Mouse (Mus musculus) thymus, postnatal 36 days (tissue): Measurements from ENCODE around the gene Otulin.

ENCODE experiments used
- DNase-seq, 2 experiments: peaks; one replicate each; pipeline ENCODE4 v3.0.0; 2022; ENCODE audit warnings: mixed read lengths in 2 of 2

Gene Otulin

GRCm38 (mm10) chr15:27577915-27578780 is 52.3 kb downstream of the Otulin start:
- DNase-seq: no peak

GRCm38 (mm10) chr15:27576886-27577285 is 53.6 kb downstream of the Otulin start:
- no peak for DNase-seq

GRCm38 (mm10) chr15:27575932-27576331 is 54.6 kb downstream of the Otulin start:
- DNase-seq: no peak

- DNase-seq: no peak
Measured at GRCm38 (mm10) chr15:27574992-27575781, 55.3 kb downstream of the Otulin start.

- DNase-seq: no peak
Measured at GRCm38 (mm10) chr15:27571179-27571578, 59.3 kb downstream of the Otulin start.

GRCm38 (mm10) chr15:27570385-27570784 is 60.1 kb downstream of the Otulin start:
- no peak for DNase-seq

- no peak for DNase-seq
Measured at GRCm38 (mm10) chr15:27569924-27570323, 60.6 kb downstream of the Otulin start.

- DNase-seq: no peak
Measured at GRCm38 (mm10) chr15:27568371-27568770, 62.1 kb downstream of the Otulin start.

GRCm38 (mm10) chr15:27567356-27567755 is 63.1 kb downstream of the Otulin start:
- no peak for DNase-seq

GRCm38 (mm10) chr15:27565626-27566185 is 64.8 kb downstream of the Otulin start:
- DNase-seq: no peak

- DNase-seq: no peak
Measured at GRCm38 (mm10) chr15:27564106-27565100, 66.1 kb downstream of the Otulin start.

GRCm38 (mm10) chr15:27560315-27560714 is 70.2 kb downstream of the Otulin start:
- no peak for DNase-seq

- DNase-seq: no peak
Measured at GRCm38 (mm10) chr15:27558456-27559147, 71.9 kb downstream of the Otulin start.

GRCm38 (mm10) chr15:27553554-27553953 is 76.9 kb downstream of the Otulin start:
- no peak for DNase-seq

GRCm38 (mm10) chr15:27552129-27552700 is 78.3 kb downstream of the Otulin start:
- no peak for DNase-seq

GRCm38 (mm10) chr15:27551117-27552114 is 79.1 kb downstream of the Otulin start:
- DNase-seq: no peak

GRCm38 (mm10) chr15:27550358-27550992 is 80.0 kb downstream of the Otulin start:
- no peak for DNase-seq

GRCm38 (mm10) chr15:27549878-27550277 is 80.6 kb downstream of the Otulin start:
- DNase-seq: no peak

GRCm38 (mm10) chr15:27549071-27549470 is 81.4 kb downstream of the Otulin start:
- DNase-seq: no peak
